Mouse (Mus musculus) layer of hippocampus, postnatal 10 days (tissue): ENCODE data around the gene Wnt3a. TPM values are rescaled to one million over a fixed set of nuclear protein-coding genes. Genes with fewer than 3 reads are reported as not detected.

Experiments
- DNase-seq, 2 experiments: peaks; one replicate each; pipeline ENCODE4 v3.0.0; 2021; ENCODE audit warnings: low spot score in 2 of 2
- total RNA-seq, 2 experiments: library from RNA; stranded (reverse); gene quantifications; 2 replicates each; pipeline ENCODE4 v1.2.3; 2021

Wnt3a gene
- total RNA-seq, 2 experiments from 2014 or later, result not detected

GRCm38 (mm10) chr11:59263870-59264563 lies 26.5 kb downstream of the Wnt3a start:
- DNase-seq, result peak; percentile 68 to 78

- DNase-seq, result no peak
These were observed 28.2 kb downstream of the Wnt3a start for GRCm38 (mm10) chr11:59262308-59262707.

GRCm38 (mm10) chr11:59260706-59261493 lies 29.7 kb downstream of the Wnt3a start:
- no peak for DNase-seq

GRCm38 (mm10) chr11:59259647-59260046 lies 30.9 kb downstream of the Wnt3a start:
- no peak for DNase-seq

GRCm38 (mm10) chr11:59248101-59248500 lies 42.5 kb downstream of the Wnt3a start:
- no peak for DNase-seq

- no peak for DNase-seq
These were observed 46.7 kb downstream of the Wnt3a start for GRCm38 (mm10) chr11:59243856-59244255.

GRCm38 (mm10) chr11:59241841-59242240 lies 48.7 kb downstream of the Wnt3a start:
- DNase-seq, result no peak

GRCm38 (mm10) chr11:59239796-59240195 lies 50.8 kb downstream of the Wnt3a start:
- DNase-seq, result no peak

- DNase-seq, result no peak
These were observed 51.1 kb downstream of the Wnt3a start for GRCm38 (mm10) chr11:59239428-59239785.

- peak; percentile 69 to 77 for DNase-seq
These were observed 51.8 kb downstream of the Wnt3a start for GRCm38 (mm10) chr11:59238525-59239427.

GRCm38 (mm10) chr11:59232797-59233196 lies 57.8 kb downstream of the Wnt3a start:
- DNase-seq, result no peak

GRCm38 (mm10) chr11:59230144-59230760 lies 60.3 kb downstream of the Wnt3a start:
- DNase-seq, result peak; percentile 57 to 70

GRCm38 (mm10) chr11:59228122-59228953 lies 62.2 kb downstream of the Wnt3a start, which contains the start of gene Arf1:
Gene Arf1, minus strand, starts transcription at chr11:59228270.
- DNase-seq, result peak; percentile 94 to 98

GRCm38 (mm10) chr11:59227604-59228121 lies 62.9 kb downstream of the Wnt3a start:
- DNase-seq, result no peak

GRCm38 (mm10) chr11:59226787-59227603 lies 63.6 kb downstream of the Wnt3a start:
- DNase-seq, result no peak

GRCm38 (mm10) chr11:59226251-59226650 lies 64.3 kb downstream of the Wnt3a start:
- no peak for DNase-seq

GRCm38 (mm10) chr11:59225167-59225566 lies 65.4 kb downstream of the Wnt3a start:
- no peak for DNase-seq

- DNase-seq, result no peak
These were observed 66.1 kb downstream of the Wnt3a start for GRCm38 (mm10) chr11:59224470-59224869.

- no peak for DNase-seq
These were observed 66.5 kb downstream of the Wnt3a start for GRCm38 (mm10) chr11:59224025-59224424.
